Mouse (Mus musculus) adrenal gland, adult 2 months (tissue): Measurements from ENCODE around the gene Mms19. TPM values are rescaled to one million over a fixed set of nuclear protein-coding genes. Genes with fewer than 3 reads are reported as not detected.
A peak's percentile ranks its signal among the peaks of the same experiment; 100 is the strongest.

Experiments
- DNase-seq: peaks from one replicate; pipeline ENCODE4 v3.0.0; 2021
- polyA plus RNA-seq: library from polyadenylated mRNA; depleted of rRNA; stranded (reverse); fragments of >200 nt; gene quantifications from 2 replicates; pipeline ENCODE4 v1.2.3, GENCODE M21; 2012
- total RNA-seq, 2 experiments: library from RNA; stranded (reverse); gene quantifications; 2 replicates each; pipeline ENCODE4 v1.2.3; 2021

Mms19 gene
- total and polyA plus RNA-seq, 3 experiments, result 15.9 to 49.2 (median 22.0) TPM

DNA sequence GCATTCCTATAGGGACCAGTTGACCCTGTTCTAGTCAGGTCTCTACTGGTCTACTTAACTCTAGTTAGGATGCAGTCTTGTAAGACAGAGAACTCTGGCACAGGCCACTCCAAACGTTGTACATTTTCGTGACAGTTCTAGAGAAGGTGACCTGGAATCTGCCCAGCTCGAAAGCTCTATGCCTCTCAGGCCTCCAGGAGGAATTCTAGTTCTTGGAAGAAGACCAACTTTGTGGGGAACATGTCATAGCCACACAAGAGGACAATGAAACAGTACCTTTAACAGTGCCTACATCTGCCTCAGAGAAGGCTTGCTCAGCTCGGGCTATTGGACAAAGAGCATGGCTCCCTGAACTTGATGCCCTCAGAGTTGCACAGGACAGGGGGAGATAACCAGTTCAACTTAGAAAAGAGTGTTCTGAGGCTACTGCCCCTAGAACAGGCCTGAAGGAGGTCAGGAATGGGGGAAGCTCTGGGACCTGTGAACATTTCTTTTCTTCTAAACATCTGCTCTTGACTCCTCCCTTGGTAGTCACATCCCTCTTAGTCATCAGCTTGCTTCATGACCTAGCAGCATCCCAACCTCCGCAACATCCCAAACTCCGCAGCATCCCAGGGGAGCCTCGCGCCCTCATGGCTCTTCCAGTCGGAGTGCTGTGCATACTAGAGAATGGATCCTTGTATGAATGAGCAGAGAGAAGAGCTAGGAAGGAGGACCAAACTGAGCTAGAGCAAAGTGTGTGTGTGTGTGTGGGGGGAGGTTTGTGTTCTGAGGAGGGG lies 18.0 kb upstream of the Mms19 start:
- no peak for DNase-seq

DNA sequence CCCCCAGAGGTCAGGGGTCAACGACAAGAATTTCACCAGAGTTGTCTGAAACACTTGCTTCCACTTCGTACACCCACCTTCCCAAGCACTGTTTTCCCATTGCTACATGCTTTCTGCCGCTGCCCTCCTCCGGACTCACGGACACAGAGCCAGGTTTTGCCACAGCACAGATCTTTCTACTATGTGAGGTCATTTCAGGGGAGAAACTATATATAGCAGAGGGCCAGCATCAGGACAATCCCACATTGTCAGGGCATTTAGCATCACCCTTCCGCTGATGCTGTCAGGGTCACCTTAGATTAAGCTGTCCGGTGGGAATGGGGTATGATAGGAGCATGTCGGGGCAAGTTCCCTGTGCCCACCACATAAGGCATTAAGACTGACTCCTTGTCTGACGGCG lies 16.1 kb upstream of the Mms19 start:
- no peak for DNase-seq

DNA sequence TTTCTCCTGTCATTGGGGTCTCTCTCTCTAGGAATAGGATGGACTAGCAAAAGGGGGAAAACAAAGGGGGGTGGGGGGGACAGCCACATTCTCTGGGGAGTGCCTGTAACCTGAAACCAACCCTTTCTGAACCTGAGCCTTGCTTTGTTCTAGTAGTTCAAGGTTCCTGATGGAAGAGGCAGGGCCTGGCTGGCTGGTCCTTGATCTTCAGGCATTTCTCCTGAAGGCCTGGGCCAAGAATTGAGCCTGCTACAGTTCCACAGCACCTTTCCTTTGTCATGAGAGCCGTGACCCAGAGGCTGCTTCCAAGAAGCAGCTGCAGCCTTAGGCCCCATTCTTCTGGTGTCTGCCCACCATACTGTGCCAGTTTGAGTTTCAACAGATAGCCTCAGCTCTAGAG lies 14.5 kb upstream of the Mms19 start:
- DNase-seq, result no peak

DNA sequence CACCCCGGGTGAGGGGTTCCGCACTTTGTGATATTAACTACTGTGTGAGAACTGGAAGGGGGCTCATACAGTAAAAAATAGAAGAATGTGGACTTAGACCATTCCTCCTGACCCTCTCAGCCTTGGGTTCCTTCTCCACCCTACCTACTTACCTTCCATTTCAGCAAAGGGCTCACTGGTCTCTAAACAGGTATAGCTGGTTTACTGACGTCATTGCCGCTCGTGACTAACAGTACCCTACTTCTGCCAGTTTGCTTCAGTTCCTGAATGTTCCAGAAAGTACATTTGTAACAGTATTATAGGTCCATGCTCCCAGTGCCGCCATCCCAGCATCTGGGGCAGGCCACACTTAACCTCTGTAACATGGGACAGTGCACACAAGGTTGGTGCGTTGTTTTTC lies 13.1 kb upstream of the Mms19 start:
- DNase-seq, result no peak

- DNase-seq, result peak; percentile 89
These were observed 12.5 kb upstream of the Mms19 start for GRCm38 (mm10) chr19:41993484-41993883.

GRCm38 (mm10) chr19:41992971-41993370 lies 12.0 kb upstream of the Mms19 start:
- no peak for DNase-seq

- DNase-seq, result no peak
These were observed 11.0 kb upstream of the Mms19 start for GRCm38 (mm10) chr19:41991926-41992477.

DNA sequence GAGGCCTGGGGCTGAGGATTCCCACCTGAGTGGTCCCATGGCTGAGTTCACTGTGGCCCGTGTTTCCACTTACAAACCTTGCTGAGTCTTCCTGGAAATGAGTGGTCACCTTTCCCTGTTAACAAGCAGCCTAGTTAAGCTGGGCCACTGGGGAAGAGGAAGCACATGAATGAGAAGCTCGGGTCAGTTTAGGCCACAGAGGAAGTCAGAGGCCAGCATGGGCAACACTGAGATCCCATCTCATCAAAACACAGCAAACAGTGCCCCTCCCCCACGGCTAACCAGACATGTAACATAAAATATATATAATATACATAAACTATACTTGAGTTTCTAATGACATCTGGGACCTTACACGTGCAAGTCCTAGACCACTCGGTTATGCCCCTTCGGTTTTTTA lies 8.9 kb upstream of the Mms19 start:
- no peak for DNase-seq

DNA sequence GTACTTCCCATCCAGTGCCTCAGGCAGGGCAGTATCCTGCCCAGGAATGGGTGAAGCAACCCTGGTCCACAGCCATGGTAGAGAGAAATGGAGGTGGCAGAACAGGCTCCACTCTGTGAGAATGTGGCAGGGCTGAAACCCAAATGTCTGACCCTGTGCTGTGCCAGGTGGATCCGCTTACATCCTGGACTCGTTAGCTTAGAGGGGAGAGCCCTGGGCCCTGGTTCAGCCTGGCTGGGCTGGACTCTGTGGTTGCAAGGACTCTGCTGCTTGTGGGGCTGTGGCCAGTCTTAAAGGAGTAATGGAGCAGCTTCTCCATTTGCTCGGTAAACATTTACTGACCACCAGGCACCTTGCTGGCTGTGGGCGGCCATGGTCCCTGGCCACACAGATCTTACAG lies 6.2 kb upstream of the Mms19 start:
- DNase-seq, result no peak

GRCm38 (mm10) chr19:41985994-41986393 lies 5.0 kb upstream of the Mms19 start:
- no peak for DNase-seq

GRCm38 (mm10) chr19:41982791-41983150 lies 1.8 kb upstream of the Mms19 start:
- DNase-seq, result no peak

DNA sequence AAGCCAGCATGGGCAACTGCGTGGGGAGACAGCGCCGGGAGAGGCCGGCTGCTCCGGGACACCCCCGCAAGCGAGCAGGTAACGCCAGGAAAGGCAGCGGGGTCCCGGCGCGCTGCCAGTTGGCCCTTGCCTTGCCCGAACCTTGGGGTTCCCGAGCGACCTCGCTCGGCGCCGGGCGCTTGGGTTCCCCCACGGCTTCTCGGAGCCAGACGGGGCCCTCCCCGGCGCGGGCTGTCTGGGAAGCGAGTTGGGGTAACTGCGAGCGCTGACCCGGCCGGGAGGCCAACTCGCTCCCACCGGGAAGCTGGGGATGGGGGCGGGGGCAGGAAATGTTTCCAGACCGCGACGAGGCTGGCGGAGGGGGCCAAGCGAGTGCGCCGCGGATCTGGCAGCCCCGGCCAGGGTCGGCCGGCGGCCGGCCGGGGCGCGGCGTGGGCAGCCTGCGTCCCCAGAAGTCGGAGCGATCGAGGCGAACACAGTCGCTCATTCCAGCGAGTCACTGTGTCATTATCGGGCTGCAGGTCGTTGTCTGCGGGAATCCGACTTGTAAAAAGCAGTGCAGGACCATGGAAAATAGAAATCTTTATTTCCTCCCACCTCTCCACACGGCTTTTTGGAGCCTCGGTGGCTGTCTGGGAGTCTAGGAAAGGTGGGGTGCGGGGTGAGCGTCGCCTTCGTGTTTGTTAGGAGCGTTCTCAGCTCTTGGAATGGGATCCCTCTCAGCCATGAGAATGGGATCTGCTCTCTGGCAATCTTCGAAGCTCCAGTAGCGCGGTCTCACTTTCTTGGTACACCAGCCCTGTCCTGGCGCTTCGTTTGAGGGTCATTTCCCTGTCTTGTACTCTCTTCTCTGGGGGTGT lies 1.2 kb upstream of the Mms19 start:
- peak; percentile 81 for DNase-seq

- DNase-seq, result no peak
These were observed 604 bp upstream of the Mms19 start, which contains the start of gene Ubtd1 for GRCm38 (mm10) chr19:41981595-41981927. Gene Ubtd1 (plus strand): TSS chr19:41981763.

GRCm38 (mm10) chr19:41980422-41980818 lies 537 bp downstream of the Mms19 start:
- DNase-seq, result no peak

GRCm38 (mm10) chr19:41973891-41974794 lies 6.8 kb downstream of the Mms19 start:
- DNase-seq, result no peak

DNA sequence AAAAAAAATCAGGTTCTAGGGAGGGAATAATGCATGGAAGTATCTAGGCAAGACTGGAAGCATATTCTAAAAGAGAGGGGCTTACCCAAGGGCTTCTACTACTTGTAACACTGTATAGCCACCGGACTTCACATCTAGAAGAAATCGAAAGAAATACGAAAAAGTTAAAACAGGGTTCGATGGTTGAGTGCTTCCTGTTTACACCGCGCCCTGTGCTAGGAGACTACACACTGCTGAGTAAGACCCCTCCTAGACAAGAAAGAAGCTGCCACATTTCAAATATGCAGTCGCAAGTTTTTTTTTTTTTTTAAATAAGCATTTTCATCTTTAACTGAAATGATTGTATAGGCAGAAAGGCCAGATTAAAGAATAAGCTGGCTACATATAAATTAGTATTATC lies 11.3 kb downstream of the Mms19 start:
- no peak for DNase-seq

GRCm38 (mm10) chr19:41953574-41953973 lies 27.4 kb downstream of the Mms19 start:
- no peak for DNase-seq

DNA sequence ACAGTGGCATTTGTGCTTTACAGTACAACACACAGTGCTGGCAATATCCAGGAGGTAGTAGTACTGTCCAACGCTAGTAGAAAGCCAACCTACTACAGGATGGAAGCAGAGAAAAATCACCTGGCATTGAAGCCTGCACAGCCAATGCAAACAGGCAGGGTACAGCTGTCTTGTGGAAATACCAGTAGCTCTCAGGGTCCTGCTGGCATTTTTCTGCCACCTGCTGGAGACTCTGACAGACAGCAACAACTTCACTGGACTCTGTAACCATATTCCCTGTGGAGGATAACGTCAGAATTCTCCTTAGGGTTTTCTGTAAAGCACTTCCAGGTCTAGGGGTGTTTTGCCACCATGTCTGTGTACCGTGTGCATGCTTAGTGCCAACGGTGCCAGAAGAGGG lies 28.7 kb downstream of the Mms19 start:
- peak; percentile 10 for DNase-seq

GRCm38 (mm10) chr19:41943841-41944240 lies 37.1 kb downstream of the Mms19 start:
- DNase-seq, result no peak

DNA sequence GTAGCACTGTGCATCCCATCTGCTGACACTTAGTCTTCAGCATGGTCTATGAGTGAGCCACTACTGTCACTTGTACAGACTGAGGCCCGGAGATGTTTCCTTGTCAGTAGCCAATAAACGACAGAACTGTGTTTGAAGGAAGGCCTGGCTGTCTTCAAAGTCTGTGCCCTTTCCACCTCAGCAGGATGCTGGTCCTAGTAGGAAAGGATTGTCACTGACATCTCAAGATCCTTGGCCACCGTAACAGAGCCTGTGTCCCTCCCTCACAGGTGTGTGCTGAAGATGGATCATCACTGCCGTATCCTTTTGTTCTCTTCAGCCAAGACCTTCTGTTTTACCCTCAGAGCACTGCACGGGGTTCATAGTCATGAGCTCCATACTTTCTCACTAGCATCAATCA lies 42.4 kb downstream of the Mms19 start:
- DNase-seq, result no peak

DNA sequence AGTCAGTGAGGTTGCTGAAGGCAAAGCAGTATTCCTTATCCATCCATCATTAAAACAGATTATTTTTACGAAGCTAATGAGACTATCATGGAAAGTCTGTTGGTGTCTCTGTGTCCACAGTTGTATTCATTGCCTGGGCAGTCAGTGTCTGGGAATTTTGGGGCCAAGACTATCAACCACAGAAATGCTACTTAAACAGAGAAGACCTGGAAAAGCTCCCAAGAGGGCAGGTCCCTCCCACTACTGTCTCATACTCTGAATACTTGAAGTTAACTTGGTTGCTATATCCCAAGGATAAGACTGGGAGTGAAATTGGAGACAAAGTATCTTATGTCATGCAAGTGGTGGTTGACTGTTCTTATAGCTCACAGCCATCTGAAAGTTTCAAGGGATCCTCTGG lies 45.0 kb downstream of the Mms19 start:
- no peak for DNase-seq

GRCm38 (mm10) chr19:41934124-41934523 lies 46.8 kb downstream of the Mms19 start:
- DNase-seq, result no peak
